Mouse (Mus musculus): ENCODE results near the gene Galnt5.

GRCm38 (mm10) chr2:57997752-57998430, at the start of gene Galnt5:
- no peak for TF ChIP-seq CTCF (IDR thresholded peaks at IDR 0.05; ENCODE audit: low read depth)
- TF ChIP-seq EP300 (IDR thresholded peaks at IDR 0.05; ENCODE audit: low read depth), result no peak
